In genomic region chr7:132814089-132814450, GRCm38 (mm10) we compare ENCODE assay signal across 8 mouse cellular contexts. TPM values are rescaled to one million over a fixed set of nuclear protein-coding genes. Genes with fewer than 3 reads are reported as not detected.
DNase-seq lines count a peak whose midpoint lies in the region; ATAC-seq and TF ChIP-seq lines count a peak whose summit lies in the region.

No protein-coding gene starts in this region.

- no peaks in the 10 kb centered on the region for H3K27me3 ChIP-seq in cerebellum, adult 2 months (ENCODE audit: control insufficient read depth, insufficient read depth, low read length)
- H3K27me3 ChIP-seq in liver, postnatal 0 days (ENCODE audit: insufficient read depth, low read length): no peaks in the 10 kb centered on the region

- WGBS in cerebellum, adult 2 months: under 1% methylated on average over 7 of the region's 7 CpGs
- 3% methylated on average over 7 of the region's 7 CpGs for WGBS in liver, postnatal 0 days (ENCODE audit: insufficient replicate concordance)

- peak overlapping the region; percentile 84 for H3K27ac ChIP-seq in cerebellum, adult 2 months (ENCODE audit: insufficient read depth, low read length)
- peak overlapping the region; percentile 89 for H3K27ac ChIP-seq in liver, postnatal 0 days (ENCODE audit: low read depth)

- H3K9me3 ChIP-seq in liver, postnatal 0 days (ENCODE audit: low read length): no peaks in the 10 kb centered on the region

- TF ChIP-seq CTCF in cerebellum, adult 2 months (IDR thresholded peaks at IDR 0.05; ENCODE audit: borderline replicate concordance, insufficient read depth, low read depth, low read length): no peak
- no peak for TF ChIP-seq CTCF in liver, postnatal 0 days (IDR thresholded peaks at IDR 0.05; ENCODE audit: low read depth)

- no peak for TF ChIP-seq POLR2A in cerebellum, adult 2 months (IDR thresholded peaks at IDR 0.05; ENCODE audit: borderline replicate concordance, insufficient read depth, low read length)

- peak overlapping the region; percentile 95 for H3K4me2 ChIP-seq in liver, postnatal 0 days (ENCODE audit: low read depth, low read length)

- H3K9ac ChIP-seq in liver, postnatal 0 days (replicated peaks): peak overlapping the region; percentile 77

- H3K36me3 ChIP-seq in liver, postnatal 0 days (replicated peaks; ENCODE audit: insufficient read depth, low read length): no peaks in the 10 kb centered on the region

- DNase-seq in cerebellum, adult 2 months: no peak
- peak; percentile 46 for DNase-seq in urinary bladder, postnatal 14 days (ENCODE audit: low spot score)
- DNase-seq in urinary bladder, adult 2 months (ENCODE audit: low spot score): no peak
- no peak for DNase-seq in liver, postnatal 0 days
- no peak for DNase-seq in adrenal gland, postnatal 4 days (ENCODE audit: low spot score in 2 of 2)
- DNase-seq in c-Kit-positive CD71-positive TER-119-positive erythroid progenitor cells, embryonic 14.5 days (ENCODE audit: low spot score): no peak
- DNase-seq in adrenal gland, adult 18-20 months (ENCODE audit: low spot score in 2 of 2): no peak

- no peak for TF ChIP-seq EP300 in liver, postnatal 0 days (IDR thresholded peaks at IDR 0.05; ENCODE audit: low read depth)

- peak overlapping the region; percentile 74 for H3K4me3 ChIP-seq in cerebellum, adult 2 months (replicated peaks; ENCODE audit: insufficient read depth, low read depth, low read length)
- H3K4me3 ChIP-seq in liver, postnatal 0 days (ENCODE audit: low read depth, low read length): peak overlapping the region; percentile 80

- peaks cover 7% of the 10 kb centered on the region; the same call in 1 of the 2 replicates for H3K4me1 ChIP-seq in cerebellum, adult 2 months (ENCODE audit: control insufficient read depth, insufficient read depth, low read length)
- peaks cover 21% of the 10 kb centered on the region for H3K4me1 ChIP-seq in liver, postnatal 0 days (ENCODE audit: insufficient read depth)

- no peak for ATAC-seq in cerebellum, adult (ENCODE audit: insufficient number of reproducible peaks, low FRiP score, low TSS enrichment)
- no peak for ATAC-seq in liver, postnatal 0 days

RNA-seq across cellular contexts. Expression of gene Fam53b, which starts 0.4 kb away (rescaled TPM):
- 37.3 and 37.8 TPM in 2 replicates for polyA plus RNA-seq in cerebellum, adult 2 months (2012; rRNA removed)
- 11.2 and 15.8 TPM in 2 replicates for polyA plus RNA-seq in urinary bladder, adult 2 months (2012; rRNA removed)
- polyA plus RNA-seq in liver, postnatal 0 days (2015; fragmentation: Nextera tagmentation; extraction: Ambion mirVana): 15.2 and 17.2 TPM in 2 replicates
- total RNA-seq in adrenal gland, postnatal 4 days (2021): 10 to 100 TPM; 69.7 to 74.4 TPM
- total RNA-seq in adrenal gland, adult 18-20 months (2021): 10 to 100 TPM; 41.2 to 71.7 TPM

RNA-seq across cellular contexts. Expression of gene Eef1akmt2, which starts 38.4 kb away (rescaled TPM):
- 44.7 and 46.3 TPM in 2 replicates for polyA plus RNA-seq in cerebellum, adult 2 months (2012; rRNA removed)
- 33.7 and 34.9 TPM in 2 replicates for polyA plus RNA-seq in urinary bladder, adult 2 months (2012; rRNA removed)
- polyA plus RNA-seq in liver, postnatal 0 days (2015; fragmentation: Nextera tagmentation; extraction: Ambion mirVana): 14.1 and 15.0 TPM in 2 replicates
- 10 to 100 TPM; 36.0 to 36.2 TPM for total RNA-seq in adrenal gland, postnatal 4 days (2021)
- total RNA-seq in adrenal gland, adult 18-20 months (2021): 10 to 100 TPM; 25.0 to 27.7 TPM

RNA-seq across cellular contexts. Expression of gene Abraxas2, which starts 45.0 kb away (rescaled TPM):
- polyA plus RNA-seq in cerebellum, adult 2 months (2012; rRNA removed): 28.8 and 28.9 TPM in 2 replicates
- 24.0 and 24.7 TPM in 2 replicates for polyA plus RNA-seq in urinary bladder, adult 2 months (2012; rRNA removed)
- 13.0 and 15.5 TPM in 2 replicates for polyA plus RNA-seq in liver, postnatal 0 days (2015; fragmentation: Nextera tagmentation; extraction: Ambion mirVana)
- 10 to 100 TPM; 39.4 to 42.2 TPM for total RNA-seq in adrenal gland, postnatal 4 days (2021)
- total RNA-seq in adrenal gland, adult 18-20 months (2021): 10 to 100 TPM; 32.9 to 36.9 TPM
